Mouse (Mus musculus): ENCODE measurements at regions not wholly inside any gene's neighbourhood (a gene's known extent, or its start where the extent isn't known, plus 50 kb on each side); places are given as distances from the start of the nearest gene placed in this dataset.

DNA sequence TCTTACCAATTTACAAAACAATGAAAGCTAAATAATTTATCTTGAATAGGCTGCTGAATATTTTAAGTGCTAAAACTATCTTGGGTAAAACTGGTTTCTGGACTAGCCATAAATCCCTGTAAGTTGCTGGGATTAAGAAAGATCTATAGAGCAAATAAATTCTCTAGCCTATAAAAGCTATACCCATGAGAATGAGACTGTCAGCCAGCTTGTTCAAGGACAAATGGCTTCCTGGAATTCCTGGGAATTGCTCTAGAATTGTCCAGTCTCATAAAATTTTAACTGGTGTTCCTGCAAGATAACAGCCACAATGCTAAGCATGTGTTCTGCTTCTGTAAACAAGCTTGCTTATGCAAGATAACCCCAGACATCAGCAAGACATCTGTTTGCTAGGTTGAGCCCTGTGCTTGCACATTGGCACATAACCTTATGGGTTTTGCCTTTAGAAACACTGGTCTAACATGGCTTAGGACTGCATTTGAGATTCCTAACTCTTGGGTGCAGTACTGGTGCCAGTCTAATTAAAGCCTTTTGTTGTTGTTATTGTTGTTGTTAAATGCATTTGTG, 180.2 kb upstream of the Syt10 start:
- no peak for DNase-seq (ENCODE audit: low spot score in 2 of 2)

DNA sequence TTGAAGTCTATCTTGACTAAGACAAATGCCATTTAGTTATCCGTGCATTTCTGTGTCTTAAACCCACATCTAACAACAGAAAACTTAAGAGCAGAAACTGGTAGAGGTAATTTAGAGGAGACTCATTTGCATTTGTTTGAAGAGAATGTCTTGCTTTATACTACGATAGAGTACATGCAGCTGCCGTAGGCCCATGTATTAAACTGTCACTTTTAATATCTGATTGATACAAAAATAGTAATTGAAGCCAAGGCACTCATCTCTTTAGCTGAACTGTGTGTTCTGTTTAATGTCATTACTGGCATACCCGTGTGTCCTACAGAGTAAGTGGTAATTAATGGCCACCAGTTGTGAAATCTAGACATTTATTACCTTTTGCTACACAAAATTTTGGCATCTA, 181.5 kb upstream of the Syt10 start:
- no peak for DNase-seq (ENCODE audit: low spot score in 2 of 2)

DNA sequence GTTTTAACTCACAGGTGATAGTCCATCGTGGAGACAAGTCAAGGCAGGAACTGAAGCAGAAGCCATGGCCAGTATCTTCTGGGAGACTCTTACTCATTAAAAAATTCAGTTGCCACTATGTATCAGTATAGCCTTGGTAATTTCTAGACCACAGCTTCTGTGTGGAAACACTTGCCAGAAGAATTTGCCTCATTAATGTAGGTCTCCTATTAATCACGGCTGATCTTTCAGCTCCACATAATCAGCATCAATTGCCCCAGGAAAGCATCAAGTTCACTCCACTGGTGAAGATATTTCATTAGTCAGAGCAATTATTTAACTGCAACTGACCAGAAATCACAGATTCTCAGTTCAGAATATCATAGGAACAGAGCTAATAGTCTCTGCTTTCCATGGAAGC, 189.8 kb upstream of the Alg10b start:
- DNase-seq (ENCODE audit: low spot score in 2 of 2), result no peak

DNA sequence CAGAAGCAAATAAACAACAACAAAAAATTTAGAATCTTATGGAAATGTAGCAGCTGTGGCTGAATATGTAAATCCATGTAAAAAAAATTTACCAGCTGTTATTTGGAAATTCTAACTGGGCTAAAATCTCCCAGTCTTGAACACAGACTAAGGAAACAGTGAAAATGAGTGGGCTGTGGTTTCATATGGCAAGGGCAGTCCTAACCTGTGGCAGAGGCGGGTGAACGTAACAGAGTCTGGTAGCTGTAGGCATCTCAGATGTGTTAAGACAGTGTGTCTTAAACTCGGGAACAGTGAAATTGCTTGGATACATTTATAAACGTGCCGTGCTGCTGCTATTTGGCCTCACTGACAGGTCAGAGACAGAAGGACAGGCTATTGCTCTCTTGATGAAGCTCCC, 178.4 kb upstream of the Alg10b start:
- no peak for DNase-seq (ENCODE audit: low spot score in 2 of 2)

DNA sequence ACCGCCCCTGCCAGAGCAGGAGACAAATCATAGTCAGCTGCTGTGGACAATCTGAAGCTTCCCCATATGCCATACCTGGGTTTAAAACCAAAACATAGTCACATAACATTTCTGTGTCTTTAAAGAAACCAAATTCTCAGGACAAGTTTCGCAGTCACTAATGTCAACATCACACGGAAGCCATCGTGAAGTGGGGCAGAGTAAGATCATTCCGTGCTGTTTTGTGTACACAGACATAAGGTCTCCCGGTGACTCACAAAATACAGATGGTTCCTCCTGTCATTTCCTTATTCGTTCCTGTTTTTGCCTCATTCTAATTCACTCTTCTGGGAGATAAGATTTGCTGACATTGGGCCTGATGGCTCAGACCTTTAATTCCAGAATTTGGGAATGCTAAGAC, 162.1 kb upstream of the Alg10b start:
- no peak for DNase-seq (ENCODE audit: low spot score in 2 of 2)

DNA sequence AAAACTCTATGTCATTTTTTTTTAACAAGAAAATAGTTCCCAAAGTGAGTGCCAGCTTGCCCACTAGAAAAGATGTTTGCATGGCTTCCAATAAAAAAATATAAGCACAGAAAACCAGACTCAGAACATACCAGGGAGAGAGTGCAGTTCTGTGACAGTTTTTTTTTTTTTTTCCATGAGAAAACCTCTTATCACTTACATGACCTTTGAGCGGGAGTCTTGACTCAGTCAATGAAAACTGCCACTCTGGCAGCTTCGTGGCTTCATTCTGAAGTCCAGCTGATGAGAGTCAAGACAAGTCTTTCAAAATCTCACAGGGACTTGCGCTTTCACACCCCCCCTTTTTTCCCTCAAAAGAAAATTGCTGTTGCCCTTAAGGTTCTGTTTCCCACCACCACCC, 158.3 kb upstream of the Alg10b start:
- DNase-seq (ENCODE audit: low spot score in 2 of 2), result no peak

DNA sequence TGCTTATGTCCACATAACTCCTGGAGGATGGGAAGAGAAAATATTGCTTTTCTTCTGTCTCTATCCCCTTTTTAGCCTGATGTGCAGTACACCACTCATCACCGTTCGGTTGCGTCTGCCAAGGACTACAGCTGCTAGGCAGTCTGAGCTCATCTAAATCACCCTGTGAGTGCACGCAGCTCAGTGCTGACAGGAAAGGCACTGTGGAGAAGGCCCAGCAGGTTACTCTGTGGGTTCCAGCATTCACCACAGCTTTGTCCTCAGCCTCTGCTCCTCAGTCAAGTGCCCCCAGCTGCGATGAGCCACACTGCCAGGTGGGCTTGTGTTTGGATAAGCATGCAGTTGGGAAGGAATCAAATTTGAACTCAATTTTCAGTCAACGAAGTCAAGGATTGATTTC, 152.0 kb upstream of the Alg10b start:
- peak; percentile 6 to 10 for DNase-seq (ENCODE audit: low spot score in 2 of 2)

DNA sequence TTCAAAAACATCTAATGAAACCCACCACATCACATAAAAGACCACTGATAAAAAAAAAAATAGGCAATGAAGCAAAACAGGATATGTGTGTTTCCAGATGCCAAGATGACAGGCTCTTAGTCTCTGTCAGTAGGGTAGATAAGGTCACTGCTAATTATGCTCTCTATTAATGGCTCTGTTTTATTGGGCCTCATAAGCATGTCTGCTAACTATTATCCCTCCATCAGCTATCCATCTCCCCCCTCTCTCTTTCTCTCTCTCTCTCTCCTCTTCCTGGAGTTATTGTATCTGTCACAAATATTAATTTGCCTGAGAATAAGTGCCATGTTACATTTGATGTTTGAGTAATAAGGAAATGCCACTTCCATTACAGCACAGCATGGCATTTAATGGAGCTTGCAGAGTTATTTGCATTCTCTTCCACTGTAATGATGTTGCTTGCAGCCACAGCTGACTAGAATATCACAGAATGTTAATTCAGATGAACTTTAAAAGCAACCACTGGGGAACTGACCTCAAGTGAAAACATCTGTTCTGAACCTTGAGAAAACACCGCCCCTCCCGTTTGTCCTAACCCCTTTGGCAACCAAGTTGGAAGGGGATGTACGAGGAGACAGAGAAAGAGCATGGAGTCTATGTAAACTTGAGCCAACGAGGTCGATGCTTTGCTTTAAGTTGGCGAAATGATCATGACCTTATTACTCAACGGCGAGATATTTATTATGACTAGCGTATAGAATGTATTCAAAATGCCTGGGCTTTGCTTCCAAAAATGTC, 141.7 kb upstream of the Alg10b start:
- no peak for DNase-seq (ENCODE audit: low spot score in 2 of 2)

DNA sequence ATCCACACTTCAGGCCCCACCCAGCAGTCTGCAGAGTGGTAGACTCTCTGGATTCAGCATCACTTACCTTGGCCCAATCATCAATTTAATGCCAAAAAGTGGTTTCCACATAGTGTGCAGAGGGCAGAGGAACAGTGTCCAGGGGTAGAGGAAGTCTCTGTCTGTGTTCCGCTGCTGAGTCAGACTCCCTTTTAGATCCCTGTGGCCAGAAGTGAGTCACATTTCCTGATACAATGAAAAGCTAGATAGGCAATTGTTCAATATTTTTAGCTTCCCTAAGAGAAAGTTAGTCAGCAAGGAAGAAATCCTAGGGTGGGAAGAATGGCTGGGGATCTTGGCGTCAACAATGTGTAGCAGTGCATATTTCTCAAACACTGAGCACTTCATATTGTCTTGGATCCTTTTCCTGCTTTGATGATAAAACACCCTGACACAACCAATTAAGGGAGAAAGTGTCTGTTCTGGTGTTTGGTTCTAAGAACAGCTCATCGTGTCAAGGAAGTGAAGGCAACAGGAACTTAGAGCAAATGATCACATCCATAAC, 114.6 kb upstream of the Alg10b start:
- no peak for DNase-seq (ENCODE audit: low spot score in 2 of 2)

DNA sequence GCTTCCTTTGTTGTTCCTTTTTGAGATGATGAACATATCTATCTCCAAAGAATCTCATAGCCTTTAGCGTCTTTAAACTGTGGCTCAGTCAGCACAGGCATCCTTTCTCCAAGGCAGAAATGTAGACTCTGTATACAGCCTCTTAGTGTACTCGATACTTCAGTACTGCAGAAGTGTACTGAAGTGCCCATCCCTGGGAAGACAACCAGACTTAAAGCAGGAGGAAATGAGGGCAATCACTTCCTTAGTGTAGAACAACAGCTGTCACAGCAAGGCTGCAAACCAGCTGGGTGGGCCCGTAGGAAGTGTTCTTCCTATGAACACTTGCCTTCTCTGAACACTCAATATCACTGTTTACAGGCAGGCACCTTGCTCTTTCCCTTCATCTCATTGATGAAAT, 110.5 kb upstream of the Alg10b start:
- DNase-seq (ENCODE audit: low spot score in 2 of 2), result no peak

DNA sequence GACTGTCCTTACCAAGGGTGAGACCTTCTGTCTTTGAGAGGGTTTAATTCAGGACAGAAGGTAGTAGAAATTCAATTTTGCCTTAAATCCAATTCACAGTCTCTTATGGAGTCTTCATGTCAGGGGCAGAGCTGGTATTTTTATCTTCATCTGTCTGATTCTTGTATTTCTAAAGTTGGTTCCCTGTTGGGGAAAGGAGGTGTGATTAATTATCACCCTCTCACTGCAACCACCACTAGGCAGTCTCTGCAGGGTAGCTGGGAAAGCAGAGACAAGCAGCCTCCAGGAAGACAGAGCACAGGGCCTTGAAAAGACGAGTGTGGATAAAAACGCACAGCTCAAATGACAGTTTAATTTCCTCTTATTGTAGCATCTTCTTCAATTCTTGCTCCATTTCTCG, 104.4 kb upstream of the Alg10b start:
- DNase-seq (ENCODE audit: low spot score in 2 of 2), result no peak

DNA sequence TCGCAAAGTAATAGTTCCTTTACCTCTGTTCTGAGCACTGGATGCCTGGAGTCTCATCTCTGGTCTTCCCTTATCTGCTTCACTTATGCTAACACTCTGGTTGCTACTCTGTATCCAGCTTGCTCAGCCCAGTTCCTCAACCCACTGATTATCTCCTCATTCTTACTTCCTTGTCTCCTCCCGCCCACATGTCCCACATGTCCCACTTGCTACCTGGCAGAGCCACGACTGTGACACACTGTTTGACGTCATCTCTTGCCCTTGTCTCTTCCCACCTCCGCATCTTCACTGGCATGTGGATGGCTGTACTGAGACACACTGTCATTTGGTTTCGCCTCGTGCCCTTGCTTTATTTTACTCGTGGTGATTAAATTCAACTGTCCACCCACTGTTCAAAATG, 100.1 kb upstream of the Alg10b start:
- DNase-seq (ENCODE audit: low spot score in 2 of 2), result no peak

DNA sequence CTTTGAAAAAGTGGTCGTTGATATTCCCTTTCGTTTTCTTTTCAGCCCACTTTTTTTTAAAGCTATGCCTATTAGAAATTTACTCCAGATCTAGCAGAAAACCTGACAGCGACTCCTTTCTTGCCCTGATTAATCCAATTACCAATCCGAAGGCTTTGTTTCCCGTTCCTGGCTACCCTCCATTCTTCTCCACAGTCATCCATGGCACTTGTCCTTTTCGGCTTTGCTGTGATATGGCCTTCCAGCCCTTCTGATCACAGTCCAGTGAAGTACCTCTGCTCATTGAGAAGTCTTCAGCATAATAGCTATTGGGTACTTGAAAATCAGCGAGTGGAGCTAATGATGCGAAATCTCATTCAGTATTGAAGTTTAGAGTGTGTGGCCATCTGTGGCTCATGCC, 99.0 kb upstream of the Alg10b start:
- no peak for DNase-seq (ENCODE audit: low spot score in 2 of 2)

DNA sequence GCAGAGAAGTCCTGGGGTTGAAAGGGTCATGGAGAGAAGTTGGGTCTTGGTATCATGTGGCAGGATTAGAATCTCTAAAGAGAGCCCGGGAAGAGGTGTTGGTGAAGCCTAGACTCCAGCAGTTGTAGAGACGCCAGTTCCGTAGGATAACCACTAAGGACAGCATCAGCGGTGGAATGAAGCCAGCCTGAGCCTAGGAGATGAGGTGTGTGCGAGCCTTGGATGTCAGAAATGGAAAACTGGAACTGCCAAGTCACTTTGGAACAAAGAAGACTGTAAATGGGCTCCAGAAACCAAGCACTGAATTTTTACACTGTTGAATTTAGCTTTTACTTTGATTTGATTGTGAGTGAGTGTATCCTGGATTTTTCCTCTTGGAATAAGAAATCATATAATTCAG, 92.3 kb upstream of the Alg10b start:
- no peak for DNase-seq (ENCODE audit: low spot score in 2 of 2)

DNA sequence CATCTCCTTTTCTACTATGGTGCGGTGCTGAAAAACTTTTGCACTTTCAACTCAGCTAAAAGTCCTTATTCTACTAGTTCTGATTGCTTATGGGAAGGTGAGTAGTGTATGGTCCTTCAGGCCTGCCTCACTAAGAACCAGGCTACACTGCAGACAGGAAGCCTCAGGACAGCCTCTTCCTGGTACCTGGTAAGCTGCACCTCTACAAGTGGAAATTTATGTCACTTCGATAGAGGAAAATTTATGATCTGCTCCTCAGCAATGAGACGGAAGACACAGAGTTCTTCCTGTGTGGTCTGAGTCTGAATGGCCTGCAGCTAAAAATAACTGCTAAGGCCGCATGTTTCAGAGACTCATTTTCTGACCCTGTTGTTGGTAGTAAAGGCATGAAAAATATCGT, 83.1 kb upstream of the Alg10b start:
- no peak for DNase-seq (ENCODE audit: low spot score in 2 of 2)

DNA sequence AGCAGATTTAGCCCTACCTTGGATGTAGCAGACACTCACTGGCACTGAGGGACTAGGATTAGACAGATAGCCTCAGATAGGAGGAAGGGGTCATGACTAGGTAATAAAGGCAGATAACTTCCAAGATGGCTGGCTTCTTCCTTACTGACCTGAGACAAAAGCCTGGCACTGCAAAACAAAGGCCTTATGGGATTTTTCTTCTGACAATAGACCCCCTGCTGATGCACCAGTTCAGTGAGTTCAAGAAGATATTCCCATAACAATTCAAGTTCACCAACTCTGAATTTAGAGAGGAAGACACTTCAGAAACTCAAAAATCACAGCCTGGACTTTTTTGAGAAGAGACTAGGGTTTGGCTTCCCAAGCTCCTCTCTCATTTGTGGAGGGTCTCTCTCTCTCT, 75.4 kb upstream of the Alg10b start:
- no peak for DNase-seq (ENCODE audit: low spot score in 2 of 2)

DNA sequence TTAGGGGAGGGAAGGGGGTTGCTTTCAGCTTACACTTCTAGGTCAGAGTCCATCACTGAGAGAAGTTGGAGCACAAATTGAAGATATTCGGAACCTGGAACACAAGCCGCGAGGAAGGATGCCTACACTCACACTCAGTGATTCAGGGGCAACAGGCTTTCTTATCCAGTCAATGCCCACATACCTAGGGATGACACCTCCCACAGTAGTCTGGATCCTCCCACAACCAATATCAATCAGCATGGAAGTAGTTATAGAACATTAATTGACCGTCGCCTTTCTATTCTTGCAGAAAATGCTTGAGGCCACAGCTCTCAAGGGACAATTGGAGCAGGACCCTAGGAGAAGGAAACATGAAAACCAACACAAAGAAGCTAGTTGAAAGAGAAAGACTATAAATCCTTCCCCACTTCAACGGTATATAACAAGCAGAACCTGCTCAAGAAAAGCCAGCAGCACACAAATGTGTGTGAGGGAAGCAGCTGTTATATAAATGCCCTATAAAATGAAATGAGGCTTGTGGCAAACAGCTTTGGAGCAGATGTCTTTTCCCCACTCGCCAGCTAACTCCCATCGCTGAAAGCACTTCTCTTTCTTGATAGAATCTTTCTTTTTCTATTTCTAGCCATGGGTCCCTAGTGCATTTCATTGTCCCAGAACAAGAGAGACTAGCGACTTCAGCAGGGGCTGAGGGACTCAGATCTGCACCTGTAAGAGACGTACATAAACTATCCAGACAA, 70.1 kb upstream of the Alg10b start:
- no peak for DNase-seq (ENCODE audit: low spot score in 2 of 2)
